Mouse (Mus musculus) lung, embryonic 16.5 days (tissue): ENCODE data around the gene Foxp2. TPM values are rescaled to one million over a fixed set of nuclear protein-coding genes. Genes with fewer than 3 reads are reported as not detected.
A peak's percentile ranks its signal among the peaks of the same experiment; 100 is the strongest.

Source experiments
- ATAC-seq: fragments of 200-750 bp; cut with Nextera tagmentation; 2 replicates; pipeline ENCODE4 v1.8.0; 2017; ENCODE audit warnings: low read depth, mild to moderate bottlenecking, moderate library complexity
- H3K27ac ChIP-seq: fragments of 300-500 bp; sonication (generic); 2 replicates; pipeline ENCODE4 v1.5.1; 2014; ENCODE audit warnings: mild to moderate bottlenecking, control low read depth, low read length
- H3K27me3 ChIP-seq: fragments of 300-500 bp; sonication (generic); 2 replicates; pipeline ENCODE4 v1.6.1; 2014; ENCODE audit warnings: low read depth, low read length, mixed read lengths; ENCODE audit not compliant: control insufficient read depth, insufficient read depth
- H3K36me3 ChIP-seq: fragments of 300-500 bp; sonication (generic); 2 replicates; pipeline ENCODE4 v1.6.1; 2014; ENCODE audit warnings: low read length; ENCODE audit not compliant: control insufficient read depth, insufficient read depth
- H3K4me1 ChIP-seq: fragments of 300-500 bp; sonication (generic); replicated peaks from 2 replicates; pipeline ENCODE4 v1.6.1; 2014; ENCODE audit warnings: low read length, mixed read lengths; ENCODE audit not compliant: control insufficient read depth, insufficient read depth
- H3K4me2 ChIP-seq: fragments of 300-500 bp; sonication (generic); 2 replicates; pipeline ENCODE4 v1.6.1; 2014; ENCODE audit warnings: low read depth, low read length, control low read depth
- H3K4me3 ChIP-seq: fragments of 300-500 bp; sonication (generic); 2 replicates; pipeline ENCODE4 v1.5.1; 2014; ENCODE audit warnings: mild to moderate bottlenecking, low read length, control low read depth
- H3K9ac ChIP-seq: fragments of 300-500 bp; sonication (generic); 2 replicates; pipeline ENCODE4 v1.6.1; 2014; ENCODE audit warnings: low read length, control low read depth
- H3K9me3 ChIP-seq: fragments of 300-500 bp; sonication (generic); 2 replicates; pipeline ENCODE4 v1.6.1; 2016; ENCODE audit warnings: low read length; ENCODE audit not compliant: control insufficient read depth
- WGBS: fragments of 180-500 bp; shearing (Covaris S2); extraction: QIAGEN DNeasy Blood & Tissue Kit; methylation state at CpG from one replicate; pipeline ENCODE4 v1.1.7; 2014; 5-methylcytosine and 5-hydroxymethylcytosine counted together
- polyA plus RNA-seq: library from polyadenylated mRNA; unstranded; fragments of >200 nt; fragmentation: Nextera tagmentation; extraction: Ambion mirVana; gene quantifications from 2 replicates; pipeline ENCODE4 v1.2.1, GENCODE M21; 2015

The Foxp2 gene
- polyA plus RNA-seq = 94.7 and 106 TPM in 2 replicates

DNA sequence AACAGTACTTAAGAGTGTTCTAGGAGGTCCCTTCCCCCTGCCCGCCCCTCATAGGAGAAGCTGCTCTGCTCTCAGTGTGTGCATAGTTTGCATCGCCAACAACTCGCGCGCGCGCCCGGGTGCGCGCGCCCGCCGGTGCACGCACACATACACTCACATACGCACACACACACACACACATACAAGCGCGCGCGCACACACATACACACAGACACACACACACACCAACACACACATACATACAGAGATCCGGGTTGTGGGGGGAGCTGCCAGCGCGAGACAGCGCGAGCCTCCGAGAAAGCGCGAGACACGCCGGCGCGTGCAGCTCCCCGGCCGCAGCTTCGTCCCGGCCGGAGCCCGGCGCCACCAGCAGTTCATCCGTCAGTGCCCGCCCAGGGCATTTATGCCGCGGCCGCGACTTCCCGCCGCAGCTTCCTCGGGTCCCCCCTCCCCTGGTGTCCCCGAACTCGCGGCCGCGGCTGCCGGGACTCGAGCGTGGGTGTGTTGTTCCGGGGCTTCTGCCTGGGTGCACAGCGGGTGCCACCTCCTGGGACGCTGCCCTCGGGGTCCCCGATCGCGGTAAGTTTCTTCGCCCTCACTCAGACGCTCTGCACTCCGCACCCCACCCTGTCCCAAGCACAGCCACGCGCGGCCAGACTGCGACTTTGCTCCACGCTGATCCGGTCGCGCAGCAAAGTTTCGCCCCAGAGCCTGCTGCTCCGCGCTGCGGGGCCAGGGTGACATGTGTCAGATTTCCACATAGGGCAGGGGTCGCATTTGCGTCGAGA lies at the start of gene Foxp2:
TSS of gene Foxp2 (plus strand) at position 167 of the 788 bp plus-strand sequence.
- Histone ChIP-seq H3K9me3 (no peaks in the 10 kb centered on the region), H3K9ac (peak within 1 kb of the TSS; percentile 92), H3K27ac (peak within 1 kb of the TSS; percentile 99), H3K27me3 (no peaks in the 10 kb centered on the region), H3K4me3 (peak within 1 kb of the TSS; percentile 85), H3K4me2 (peak within 1 kb of the TSS; percentile 86), H3K4me1 (peaks cover 17% of the 10 kb centered on the region; the same call in 1 of the 2 replicates), H3K36me3 (no peaks in the 10 kb centered on the region)
- peak; percentile 78 for ATAC-seq
- under 1% methylated on average over 67 of the region's 80 CpGs for WGBS

- Histone ChIP-seq H3K27me3 (no peaks in the 10 kb centered on the region), H3K4me2 (no peak overlapping the region), H3K27ac (no peak overlapping the region), H3K4me3 (no peak overlapping the region), H3K36me3 (no peaks in the 10 kb centered on the region), H3K4me1 (no peaks in the 10 kb centered on the region), H3K9ac (no peak overlapping the region), H3K9me3 (no peaks in the 10 kb centered on the region)
- ATAC-seq = no peak
Measured at GRCm38 (mm10) chr6:14885199-14885598, 15.9 kb upstream of the Foxp2 start.

- 5% methylated on average over 2 of the region's 2 CpGs for WGBS
- Histone ChIP-seq H3K27ac (no peak overlapping the region), H3K27me3 (no peaks in the 10 kb centered on the region), H3K4me1 (peaks cover 10% of the 10 kb centered on the region; the same call in 1 of the 2 replicates), H3K4me2 (no peak overlapping the region), H3K9ac (no peak overlapping the region), H3K36me3 (no peaks in the 10 kb centered on the region), H3K9me3 (no peaks in the 10 kb centered on the region), H3K4me3 (no peak overlapping the region)
- ATAC-seq = no peak
Measured at GRCm38 (mm10) chr6:14897028-14897427, 4.1 kb upstream of the Foxp2 start.

DNA sequence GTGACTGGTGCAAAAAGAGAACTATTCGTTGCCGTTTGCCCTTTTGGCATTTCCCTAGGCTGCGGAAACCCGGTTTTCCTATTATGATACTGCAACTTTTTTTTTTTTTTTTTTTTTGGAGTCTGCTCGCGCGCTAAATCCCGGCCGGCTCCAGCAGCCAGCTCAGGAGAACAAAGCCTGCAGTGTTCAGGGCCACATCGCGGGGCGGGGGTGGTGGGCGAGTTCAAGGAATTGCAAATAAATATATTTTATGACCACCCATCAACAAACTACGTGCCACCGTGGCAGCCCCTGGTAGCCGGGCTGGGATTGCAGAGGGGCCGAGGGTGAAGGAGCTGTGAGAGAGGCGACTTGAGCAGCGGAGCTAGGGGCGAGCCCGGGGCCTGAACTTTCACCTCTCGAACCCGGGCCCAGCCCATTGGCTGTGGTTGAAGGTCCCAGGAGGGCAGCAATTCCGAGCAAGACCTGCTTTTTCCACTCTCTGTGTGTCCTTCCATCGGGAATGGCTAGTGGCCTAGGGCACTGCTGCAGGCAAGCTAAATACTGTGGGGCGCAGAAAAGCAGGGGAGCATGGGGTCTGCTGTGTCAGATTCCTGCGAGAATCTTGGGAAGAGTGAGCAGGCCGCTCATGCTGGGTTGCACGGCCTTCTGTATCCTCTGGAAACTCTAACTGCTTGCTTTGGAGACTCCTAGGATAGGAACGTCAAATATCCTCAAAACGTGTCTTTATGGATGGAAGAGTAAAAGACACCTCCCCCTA lies 2.9 kb upstream of the Foxp2 start:
- peak overlapping the region; percentile 92 for H3K9ac ChIP-seq
- no peaks in the 10 kb centered on the region for H3K36me3 ChIP-seq
- H3K4me1 ChIP-seq = peaks cover 12% of the 10 kb centered on the region; the same call in 1 of the 2 replicates
- ATAC-seq = no peak
- H3K4me2 ChIP-seq = peak overlapping the region; percentile 86
- no peaks in the 10 kb centered on the region for H3K9me3 ChIP-seq
- peak overlapping the region; percentile 99 for H3K27ac ChIP-seq
- WGBS = 8% methylated on average over 31 of the region's 31 CpGs
- H3K4me3 ChIP-seq = peak overlapping the region; percentile 85
- H3K27me3 ChIP-seq = no peaks in the 10 kb centered on the region

GRCm38 (mm10) chr6:14899021-14899610 lies 2.0 kb upstream of the Foxp2 start:
- Histone ChIP-seq H3K4me2 (peak overlapping the region; percentile 86), H3K4me3 (peak overlapping the region; percentile 85), H3K9me3 (no peaks in the 10 kb centered on the region), H3K27me3 (no peaks in the 10 kb centered on the region), H3K36me3 (no peaks in the 10 kb centered on the region), H3K27ac (peak overlapping the region; percentile 99), H3K4me1 (peaks cover 17% of the 10 kb centered on the region; the same call in 1 of the 2 replicates), H3K9ac (peak overlapping the region; percentile 92)
- no peak for ATAC-seq
- WGBS = 16% methylated on average over 19 of the region's 19 CpGs

DNA sequence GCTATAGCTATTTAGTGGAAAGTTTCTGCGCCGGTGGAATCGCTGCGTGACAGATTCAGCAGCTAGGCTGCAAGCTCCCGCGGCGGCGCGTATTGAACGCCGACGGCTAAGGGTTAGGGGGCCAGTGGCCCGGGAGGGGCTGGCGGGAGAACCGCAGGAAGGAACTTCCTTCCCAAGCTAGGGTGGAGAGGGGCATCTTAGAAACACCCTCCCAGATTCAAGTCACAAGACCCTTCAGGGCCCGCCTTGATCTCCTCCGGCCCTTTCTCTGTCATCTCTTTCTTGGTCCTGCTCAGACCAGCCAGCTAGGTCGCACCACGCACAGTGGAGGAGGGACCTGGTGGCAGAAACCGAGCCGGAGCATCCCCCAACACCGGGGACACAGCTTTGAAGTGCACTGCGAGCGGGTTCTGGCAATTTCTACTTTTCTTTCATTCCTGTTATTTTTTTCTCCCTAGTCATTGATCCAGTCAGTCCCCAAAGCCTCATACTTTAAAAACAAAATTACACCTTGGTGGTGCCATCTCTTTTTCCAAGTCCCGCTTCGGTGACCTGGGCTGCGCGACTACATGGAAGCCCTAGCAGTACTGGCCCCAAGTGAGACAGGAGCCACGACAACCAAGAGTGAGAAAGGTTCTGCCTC lies 1.1 kb upstream of the Foxp2 start:
- H3K9me3 ChIP-seq = no peaks in the 10 kb centered on the region
- no peaks in the 10 kb centered on the region for H3K36me3 ChIP-seq
- H3K9ac ChIP-seq = peak overlapping the region; percentile 92
- WGBS = under 1% methylated on average over 29 of the region's 29 CpGs
- H3K4me1 ChIP-seq = peaks cover 17% of the 10 kb centered on the region; the same call in 1 of the 2 replicates
- peak overlapping the region; percentile 86 for H3K4me2 ChIP-seq
- H3K4me3 ChIP-seq = peak overlapping the region; percentile 85
- ATAC-seq = peak; percentile 30
- H3K27me3 ChIP-seq = no peaks in the 10 kb centered on the region
- peak overlapping the region; percentile 99 for H3K27ac ChIP-seq

GRCm38 (mm10) chr6:14900579-14901021 lies 549 bp upstream of the Foxp2 start:
- Histone ChIP-seq H3K36me3 (no peaks in the 10 kb centered on the region), H3K4me1 (peaks cover 17% of the 10 kb centered on the region; the same call in 1 of the 2 replicates), H3K9ac (peak overlapping the region; percentile 92), H3K9me3 (no peaks in the 10 kb centered on the region), H3K27me3 (no peaks in the 10 kb centered on the region), H3K4me3 (peak overlapping the region; percentile 85), H3K27ac (peak overlapping the region; percentile 99), H3K4me2 (peak overlapping the region; percentile 86)
- peak; percentile 88 for ATAC-seq
- 0% methylated on average over 20 of the region's 20 CpGs for WGBS

DNA sequence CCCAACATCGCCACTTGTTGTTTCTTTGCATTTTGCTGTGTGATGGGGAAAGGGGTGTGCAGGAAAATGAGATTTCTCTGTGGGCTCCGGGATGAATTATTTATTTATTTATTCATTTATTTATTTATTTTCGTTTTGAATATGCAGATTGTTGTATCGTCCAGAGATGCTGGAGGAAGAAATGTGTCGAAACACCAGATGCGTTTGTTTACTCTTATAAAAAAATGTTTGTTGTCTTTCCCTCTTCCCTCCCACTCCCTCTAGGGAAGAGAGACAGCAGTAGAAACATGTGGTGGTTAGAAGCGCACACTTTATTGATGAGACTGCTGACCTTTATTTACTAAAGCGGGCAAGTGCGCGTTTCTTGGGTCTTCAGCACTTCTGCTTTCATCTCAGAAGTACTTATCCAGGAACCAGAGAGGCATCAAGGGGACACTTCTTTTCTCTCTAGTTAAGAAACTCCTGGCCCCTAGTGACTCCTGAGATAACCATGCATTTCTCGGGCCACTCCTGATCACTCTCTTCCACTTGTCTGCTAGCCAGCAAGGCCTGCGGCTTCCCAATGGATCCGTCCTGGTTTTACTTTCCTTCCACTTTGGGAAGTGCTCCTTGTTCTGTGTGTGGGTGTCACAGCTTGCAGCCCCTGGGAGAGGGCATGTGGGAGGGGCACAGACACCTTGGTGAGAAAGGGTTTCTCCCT lies 972 bp downstream of the Foxp2 start:
- Histone ChIP-seq H3K9ac (peak overlapping the region; percentile 92), H3K27me3 (no peaks in the 10 kb centered on the region), H3K4me1 (peaks cover 19% of the 10 kb centered on the region; the same call in 1 of the 2 replicates), H3K36me3 (no peaks in the 10 kb centered on the region), H3K4me2 (peak overlapping the region; percentile 86), H3K9me3 (no peaks in the 10 kb centered on the region), H3K4me3 (peak overlapping the region; percentile 85), H3K27ac (peak overlapping the region; percentile 99)
- no peak for ATAC-seq
- WGBS = 2% methylated on average over 13 of the region's 13 CpGs
